In the genomic region with DNA sequence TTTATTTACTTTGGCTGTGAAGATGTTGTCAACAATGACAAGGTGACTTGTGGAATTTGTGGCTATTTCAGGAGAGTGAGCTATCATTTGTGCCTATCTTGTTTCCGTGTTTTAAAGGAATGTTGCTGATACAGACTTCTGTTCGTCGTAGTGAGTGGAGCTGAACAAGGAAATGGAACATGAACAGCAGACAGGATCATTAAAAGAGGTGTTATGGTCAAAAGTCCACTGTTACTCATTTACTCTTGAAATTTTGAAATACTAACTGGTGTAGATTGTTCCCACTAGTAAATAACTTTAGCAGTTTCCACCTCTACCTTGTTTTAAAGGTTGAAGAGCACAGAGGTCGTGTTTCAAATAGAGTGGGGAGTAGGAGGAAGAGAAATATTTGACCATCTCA, we compare ENCODE assay signal across 22 mouse cellular contexts.
"Had no signal": no experiment of that assay in that cellular context is flagged by ENCODE, and none has a peak within 500 bp of the region (broad histone marks: within the 10 kb centered on the region; RNA-seq: fewer than 3 reads in every experiment).

No protein-coding gene starts in this region.

- H3K4me1 ChIP-seq: liver, embryonic 15.5 days; midbrain, embryonic 12.5 days; midbrain, embryonic 15.5 days; stomach, embryonic 15.5 days had no signal

- DNase-seq: kidney, adult 18-20 months; kidney, postnatal 4 days; layer of hippocampus, adult 9-11 months; liver; lung, adult 2 months; lung, postnatal 14 days; lung, postnatal 4 days; right cerebral cortex, postnatal 14 days; right cerebral cortex, postnatal 4 days; spleen, adult 18-20 months; thymus, adult 18-20 months; thymus, postnatal 4 days had no signal

- H3K27ac ChIP-seq: hindbrain, postnatal 0 days; layer of hippocampus, adult 2 months; limb, embryonic 10.5 days; limb, embryonic 13.5 days; liver, embryonic 15.5 days; midbrain, embryonic 12.5 days; midbrain, embryonic 15.5 days; stomach, embryonic 15.5 days had no signal

- H3K4me3 ChIP-seq: layer of hippocampus, adult 2 months; limb, embryonic 10.5 days; limb, embryonic 13.5 days; liver, embryonic 15.5 days; midbrain, embryonic 12.5 days; midbrain, embryonic 15.5 days; myocyte; stomach, embryonic 15.5 days had no signal

- H3K27me3 ChIP-seq: limb, embryonic 13.5 days; liver, embryonic 15.5 days; midbrain, embryonic 12.5 days; midbrain, embryonic 15.5 days; stomach, embryonic 15.5 days had no signal

- H3K9ac ChIP-seq: limb, embryonic 13.5 days; liver, embryonic 15.5 days; midbrain, embryonic 12.5 days; midbrain, embryonic 15.5 days; stomach, embryonic 15.5 days had no signal

- H3K4me2 ChIP-seq: limb, embryonic 13.5 days; liver, embryonic 15.5 days; midbrain, embryonic 12.5 days; midbrain, embryonic 15.5 days; stomach, embryonic 15.5 days had no signal

- H3K36me3 ChIP-seq: limb, embryonic 10.5 days; limb, embryonic 13.5 days; liver, embryonic 15.5 days; midbrain, embryonic 12.5 days; midbrain, embryonic 15.5 days; stomach, embryonic 15.5 days had no signal

- ATAC-seq: hindbrain, postnatal 0 days; inflammation-experienced regulatory T-cells, adult 6 months; midbrain, embryonic 15.5 days had no signal

- H3K9me3 ChIP-seq: limb, embryonic 10.5 days; limb, embryonic 13.5 days; liver, embryonic 15.5 days; midbrain, embryonic 12.5 days; midbrain, embryonic 15.5 days; stomach, embryonic 15.5 days had no signal
